Mouse (Mus musculus): ENCODE data around the gene Src. TPM values are rescaled to one million over a fixed set of nuclear protein-coding genes. Genes with fewer than 3 reads are reported as not detected.
"Not testable (repeated sequence)": the region's sequence is repeated elsewhere in the genome, so short reads cannot be mapped to it uniquely, and the experiment has no call there.

Gene Src
- polyA plus RNA-seq, 1 experiment from 2014 or later = 5.6 TPM

GRCm38 (mm10) chr2:157486559-157486958, 68.3 kb downstream of the Src start:
- not testable (repeated sequence) for H3K4me3 ChIP-seq; H3K36me3 ChIP-seq; ATAC-seq (replicated peaks; ENCODE audit: insufficient number of reproducible peaks, insufficient read depth, low FRiP score, low read depth); H3K4me1 ChIP-seq (replicated peaks); H3K9me3 ChIP-seq (replicated peaks); H3K4me2 ChIP-seq; H3K27me3 ChIP-seq; H3K27ac ChIP-seq; H3K9ac ChIP-seq
- 90% methylated on average over 5 of the region's 5 CpGs for WGBS

DNA sequence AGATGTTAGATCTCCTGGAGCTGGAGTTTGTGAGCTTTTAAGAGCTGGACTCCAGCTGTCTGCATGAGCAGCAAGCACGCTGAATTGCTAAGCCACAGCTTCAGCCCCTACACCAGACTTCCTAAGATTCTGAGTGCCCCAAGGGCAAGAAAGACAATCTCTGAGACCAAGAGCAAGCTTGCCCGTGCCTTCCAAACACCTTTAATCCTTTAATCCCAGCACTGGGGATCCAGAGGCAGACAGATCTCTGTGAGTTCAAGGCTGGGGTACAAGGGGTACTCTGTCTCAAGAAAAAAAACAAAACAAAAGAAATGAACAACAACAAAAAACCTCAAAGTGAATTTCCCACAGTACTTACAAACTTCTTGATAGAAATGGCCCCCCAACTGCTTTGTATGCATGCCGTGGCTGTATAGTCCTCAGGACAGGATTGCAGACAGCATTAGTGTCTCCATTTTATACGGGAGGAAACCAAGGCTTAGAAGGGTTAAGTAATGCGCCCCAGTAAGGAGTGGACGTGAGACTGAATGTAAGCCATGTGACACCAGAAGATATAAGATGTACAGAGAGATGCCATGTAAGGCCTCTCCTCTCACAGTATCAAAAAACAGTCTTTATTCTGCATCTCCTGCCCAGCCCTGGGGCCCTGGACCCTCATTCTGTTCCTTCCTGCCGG, 68.9 kb downstream of the Src start:
- H3K4me3 ChIP-seq = no peak overlapping the region
- no peak overlapping the region for H3K27ac ChIP-seq
- H3K4me2 ChIP-seq = no peak overlapping the region
- 70% methylated on average over 7 of the region's 7 CpGs for WGBS
- peaks cover 5% of the 10 kb centered on the region; the same call in 1 of the 2 replicates for H3K4me1 ChIP-seq (replicated peaks)
- no peaks in the 10 kb centered on the region for H3K9me3 ChIP-seq (replicated peaks)
- ATAC-seq (replicated peaks; ENCODE audit: insufficient number of reproducible peaks, insufficient read depth, low FRiP score, low read depth) = no peak
- H3K36me3 ChIP-seq = no peaks in the 10 kb centered on the region
- 0 out of 2 replicates have a peak, but pooled peaks cover 4% of the 10 kb centered on the region for H3K27me3 ChIP-seq
- H3K9ac ChIP-seq = no peak overlapping the region

GRCm38 (mm10) chr2:157487733-157488175, 69.5 kb downstream of the Src start:
- Histone ChIP-seq H3K4me1 (replicated peaks) (peaks cover 5% of the 10 kb centered on the region; the same call in 1 of the 2 replicates), H3K9me3 (replicated peaks) (no peaks in the 10 kb centered on the region), H3K9ac (no peak overlapping the region), H3K27me3 (0 out of 2 replicates have a peak, but pooled peaks cover 4% of the 10 kb centered on the region), H3K36me3 (no peaks in the 10 kb centered on the region), H3K4me2 (no peak overlapping the region), H3K4me3 (no peak overlapping the region), H3K27ac (no peak overlapping the region)
- 24% methylated on average over 12 of the region's 12 CpGs for WGBS
- no peak; the same call in 1 of the 2 replicates for ATAC-seq (replicated peaks; ENCODE audit: insufficient number of reproducible peaks, insufficient read depth, low FRiP score, low read depth)

GRCm38 (mm10) chr2:157493240-157493639, 75.0 kb downstream of the Src start:
- Histone ChIP-seq H3K4me3 (no peak overlapping the region), H3K27me3 (0 out of 2 replicates have a peak, but pooled peaks cover 4% of the 10 kb centered on the region), H3K27ac (no peak overlapping the region), H3K9ac (no peak overlapping the region), H3K9me3 (replicated peaks) (no peaks in the 10 kb centered on the region), H3K4me1 (replicated peaks) (no peaks in the 10 kb centered on the region), H3K36me3 (no peaks in the 10 kb centered on the region), H3K4me2 (no peak overlapping the region)
- 68% methylated on average over 3 of the region's 3 CpGs for WGBS
- ATAC-seq (replicated peaks; ENCODE audit: insufficient number of reproducible peaks, insufficient read depth, low FRiP score, low read depth) = no peak

DNA sequence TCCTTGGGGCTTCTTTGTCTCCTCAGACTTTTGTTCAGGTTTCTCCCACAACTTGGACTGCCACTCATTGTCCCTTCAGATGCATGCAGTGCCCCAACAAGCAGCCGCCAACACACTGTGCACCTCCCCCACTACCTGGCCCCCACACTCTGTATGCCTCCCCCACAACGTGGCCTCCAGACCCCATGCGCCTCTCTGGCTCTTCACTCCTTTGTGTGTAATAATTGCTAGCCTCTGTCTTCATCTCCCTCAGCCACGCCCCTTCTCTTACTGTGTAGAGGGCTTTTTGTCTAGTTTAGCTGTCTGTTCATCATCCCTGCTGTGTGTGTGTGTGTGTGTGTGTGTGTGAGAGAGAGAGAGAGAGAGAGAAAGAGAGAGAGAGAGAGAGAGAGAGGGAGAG, 80.3 kb downstream of the Src start:
- ATAC-seq (replicated peaks; ENCODE audit: insufficient number of reproducible peaks, insufficient read depth, low FRiP score, low read depth) = no peak
- 35% methylated on average over 4 of the region's 4 CpGs for WGBS
- Histone ChIP-seq H3K9ac (no peak overlapping the region), H3K27ac (no peak overlapping the region), H3K9me3 (replicated peaks) (no peaks in the 10 kb centered on the region), H3K4me1 (replicated peaks) (no peaks in the 10 kb centered on the region), H3K36me3 (no peaks in the 10 kb centered on the region), H3K4me3 (no peak overlapping the region), H3K27me3 (0 out of 2 replicates have a peak, but pooled peaks cover 6% of the 10 kb centered on the region), H3K4me2 (no peak overlapping the region)

DNA sequence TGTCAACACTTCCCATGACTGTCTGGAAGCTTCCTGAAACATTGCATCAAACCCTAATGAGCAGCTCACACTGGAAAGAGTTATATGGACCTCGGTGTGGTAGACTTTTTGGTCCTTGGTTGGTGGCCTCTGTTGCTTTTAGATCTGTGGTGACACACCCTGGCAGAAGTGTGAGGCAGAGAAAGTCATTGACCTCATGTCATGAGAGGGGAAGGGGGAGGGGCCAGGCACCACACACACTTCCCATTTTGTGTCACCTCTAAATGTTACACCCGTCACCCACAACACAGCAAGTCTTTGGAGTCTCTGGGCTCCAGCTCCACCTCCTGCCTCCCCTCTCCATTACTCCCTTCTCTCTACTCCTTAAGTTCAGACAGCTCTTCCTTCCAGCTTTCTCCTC, 82.1 kb downstream of the Src start:
- ATAC-seq (replicated peaks; ENCODE audit: insufficient number of reproducible peaks, insufficient read depth, low FRiP score, low read depth) = no peak
- H3K4me1 ChIP-seq (replicated peaks) = no peaks in the 10 kb centered on the region
- 60% methylated on average over 2 of the region's 2 CpGs for WGBS
- H3K36me3 ChIP-seq = no peaks in the 10 kb centered on the region
- no peaks in the 10 kb centered on the region for H3K9me3 ChIP-seq (replicated peaks)
- H3K27me3 ChIP-seq = peaks cover 12% of the 10 kb centered on the region; the same call in 1 of the 2 replicates
- H3K4me2 ChIP-seq = no peak overlapping the region
- no peak overlapping the region for H3K4me3 ChIP-seq
- no peak overlapping the region for H3K9ac ChIP-seq
- no peak overlapping the region for H3K27ac ChIP-seq

- no peak overlapping the region for H3K27ac ChIP-seq
- no peaks in the 10 kb centered on the region for H3K4me1 ChIP-seq (replicated peaks)
- 69% methylated on average over 4 of the region's 4 CpGs for WGBS
- H3K9ac ChIP-seq = no peak overlapping the region
- no peak for ATAC-seq (replicated peaks; ENCODE audit: insufficient number of reproducible peaks, insufficient read depth, low FRiP score, low read depth)
- no peak overlapping the region for H3K4me2 ChIP-seq
- H3K4me3 ChIP-seq = no peak overlapping the region
- H3K9me3 ChIP-seq (replicated peaks) = no peaks in the 10 kb centered on the region
- peaks cover 20% of the 10 kb centered on the region; the same call in 1 of the 2 replicates for H3K27me3 ChIP-seq
- H3K36me3 ChIP-seq = no peaks in the 10 kb centered on the region
Measured at GRCm38 (mm10) chr2:157501324-157501723, 83.1 kb downstream of the Src start.

DNA sequence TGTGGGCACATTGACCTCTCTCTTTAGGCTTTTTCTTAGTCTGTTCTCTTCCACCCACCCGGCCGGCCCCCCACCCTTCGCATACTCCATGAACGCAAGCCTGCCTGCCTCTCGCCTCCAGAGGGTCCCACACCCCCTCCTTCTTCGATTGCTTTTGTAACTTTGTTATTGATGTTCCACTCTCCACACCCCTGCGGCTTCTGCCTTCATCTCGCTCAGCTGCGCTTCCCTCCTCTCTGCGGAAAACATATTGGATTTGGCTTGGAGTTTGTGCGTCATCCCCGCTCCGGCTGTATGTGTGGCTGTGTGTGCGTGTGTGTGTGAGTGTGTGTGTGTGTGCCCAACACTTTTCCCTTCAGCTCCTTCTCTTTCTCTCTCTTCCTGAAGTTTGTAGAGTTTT, 88.5 kb downstream of the Src start:
- Histone ChIP-seq H3K4me3 (no peak overlapping the region), H3K9ac (no peak overlapping the region), H3K4me1 (replicated peaks) (no peaks in the 10 kb centered on the region), H3K4me2 (peak overlapping the region; percentile 14; the same call in 1 of the 2 replicates), H3K27me3 (peaks cover 35% of the 10 kb centered on the region), H3K9me3 (replicated peaks) (no peaks in the 10 kb centered on the region), H3K36me3 (no peaks in the 10 kb centered on the region), H3K27ac (no peak overlapping the region)
- WGBS = 25% methylated on average over 14 of the region's 14 CpGs
- ATAC-seq (replicated peaks; ENCODE audit: insufficient number of reproducible peaks, insufficient read depth, low FRiP score, low read depth) = no peak

DNA sequence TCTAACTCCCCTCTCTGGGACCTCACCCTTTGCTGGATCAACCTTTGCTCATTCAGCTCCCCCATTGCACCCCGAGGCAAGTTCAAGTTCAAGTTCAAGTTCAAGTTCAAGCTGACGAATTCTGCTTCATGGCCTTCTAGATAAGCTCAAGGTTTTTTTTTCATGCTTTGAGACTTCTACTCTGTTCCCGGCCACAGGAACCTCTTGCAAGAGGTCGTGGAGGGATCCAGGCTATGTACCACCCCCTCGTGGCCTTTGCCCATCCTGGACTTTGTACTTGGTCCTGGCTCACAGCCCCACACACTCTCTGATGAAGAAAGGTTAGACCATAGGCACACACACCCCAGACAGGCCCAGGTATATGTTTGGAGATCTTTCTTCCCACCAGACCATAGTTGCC, 90.9 kb downstream of the Src start:
- H3K4me3 ChIP-seq = no peak overlapping the region
- H3K4me1 ChIP-seq (replicated peaks) = no peaks in the 10 kb centered on the region
- H3K27ac ChIP-seq = no peak overlapping the region
- H3K9me3 ChIP-seq (replicated peaks) = no peaks in the 10 kb centered on the region
- no peak for ATAC-seq (replicated peaks; ENCODE audit: insufficient number of reproducible peaks, insufficient read depth, low FRiP score, low read depth)
- peaks cover 38% of the 10 kb centered on the region for H3K27me3 ChIP-seq
- no peak overlapping the region for H3K4me2 ChIP-seq
- H3K9ac ChIP-seq = no peak overlapping the region
- H3K36me3 ChIP-seq = no peaks in the 10 kb centered on the region
- 65% methylated on average over 5 of the region's 5 CpGs for WGBS

GRCm38 (mm10) chr2:157510031-157510430, 91.8 kb downstream of the Src start:
- Histone ChIP-seq H3K36me3 (no peaks in the 10 kb centered on the region), H3K9ac (no peak overlapping the region), H3K4me1 (replicated peaks) (no peaks in the 10 kb centered on the region), H3K27ac (no peak overlapping the region), H3K4me3 (no peak overlapping the region), H3K27me3 (peaks cover 41% of the 10 kb centered on the region), H3K9me3 (replicated peaks) (no peaks in the 10 kb centered on the region), H3K4me2 (no peak overlapping the region)
- no peak for ATAC-seq (replicated peaks; ENCODE audit: insufficient number of reproducible peaks, insufficient read depth, low FRiP score, low read depth)
- WGBS = 58% methylated on average over 4 of the region's 4 CpGs

DNA sequence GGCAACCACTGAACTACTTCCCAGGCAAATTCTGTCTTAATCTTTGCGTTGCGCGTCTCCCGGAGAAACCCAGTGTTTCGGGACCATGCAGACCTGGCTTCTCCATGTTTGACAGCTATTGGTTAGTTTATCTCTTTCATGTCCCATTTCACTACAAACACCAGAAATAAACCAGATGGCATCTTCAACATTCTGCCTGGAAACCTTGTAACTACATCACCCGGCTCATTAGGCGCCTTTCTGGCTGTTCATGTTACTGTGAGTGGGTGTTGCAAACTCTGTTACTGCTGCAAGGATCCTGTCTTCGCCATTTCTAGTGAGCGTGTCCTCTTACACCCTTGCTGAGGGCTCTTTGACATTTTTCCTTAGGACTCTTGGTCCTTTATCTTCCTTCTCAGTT, 94.6 kb downstream of the Src start:
- no peaks in the 10 kb centered on the region for H3K36me3 ChIP-seq
- H3K4me2 ChIP-seq = no peak overlapping the region
- H3K27ac ChIP-seq = no peak overlapping the region
- no peak overlapping the region for H3K4me3 ChIP-seq
- H3K4me1 ChIP-seq (replicated peaks) = no peaks in the 10 kb centered on the region
- H3K9me3 ChIP-seq (replicated peaks) = no peaks in the 10 kb centered on the region
- 79% methylated on average over 9 of the region's 9 CpGs for WGBS
- peaks cover 23% of the 10 kb centered on the region for H3K27me3 ChIP-seq
- ATAC-seq (replicated peaks; ENCODE audit: insufficient number of reproducible peaks, insufficient read depth, low FRiP score, low read depth) = no peak
- H3K9ac ChIP-seq = no peak overlapping the region

DNA sequence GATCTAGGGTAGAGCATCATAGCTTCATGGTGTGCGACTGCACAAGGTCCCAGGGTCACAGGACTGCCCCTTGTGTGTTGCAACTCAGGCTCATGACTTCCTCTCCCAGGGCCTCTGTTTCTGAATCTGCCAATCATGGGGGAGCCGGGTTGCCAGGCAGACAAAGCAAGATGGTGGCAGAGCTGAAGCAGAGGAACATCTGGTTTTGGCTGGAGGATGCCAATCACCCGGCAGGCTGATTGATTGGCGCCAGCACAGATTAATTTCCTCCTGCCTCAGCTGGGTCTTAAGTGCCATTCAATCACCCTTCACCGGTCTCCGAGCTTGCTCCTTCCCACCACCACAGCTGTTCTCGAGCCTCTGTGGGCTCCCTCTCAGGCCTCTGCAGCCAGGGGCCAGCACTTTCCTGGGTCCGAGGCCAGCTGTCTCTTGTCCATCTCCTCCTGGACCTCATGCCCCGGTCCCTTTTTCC, 95.5 kb downstream of the Src start:
- Histone ChIP-seq H3K36me3 (no peaks in the 10 kb centered on the region), H3K9ac (no peak overlapping the region), H3K4me1 (replicated peaks) (no peaks in the 10 kb centered on the region), H3K27ac (no peak overlapping the region), H3K9me3 (replicated peaks) (no peaks in the 10 kb centered on the region), H3K4me2 (no peak overlapping the region), H3K4me3 (no peak overlapping the region), H3K27me3 (peaks cover 19% of the 10 kb centered on the region; the same call in 1 of the 2 replicates)
- WGBS = 35% methylated on average over 9 of the region's 9 CpGs
- ATAC-seq (replicated peaks; ENCODE audit: insufficient number of reproducible peaks, insufficient read depth, low FRiP score, low read depth) = no peak

Measured in heart, embryonic 15.5 days (tissue).